Mouse (Mus musculus): ENCODE data around the gene Nepn. TPM values are rescaled to one million over a fixed set of nuclear protein-coding genes. Genes with fewer than 3 reads are reported as not detected.
"Not testable (repeated sequence)": the region's sequence is repeated elsewhere in the genome, so short reads cannot be mapped to it uniquely, and the experiment has no call there.

Nepn gene
- under 1 TPM in 1 of 2 experiments, not detected in 1; 0.22 TPM for total RNA-seq (2021)
- long read RNA-seq, experiment 1: 0 reads
- long read RNA-seq, experiment 2: 0 reads

- DNase-seq (ENCODE audit: low spot score in 2 of 2): no peak
Measured at GRCm38 (mm10) chr10:52388922-52389430, at the start of gene Nepn. Gene Nepn, plus strand, starts transcription at chr10:52388972.

GRCm38 (mm10) chr10:52343324-52343723, 45.4 kb upstream of the Nepn start:
- not testable (repeated sequence) for DNase-seq (ENCODE audit: low spot score in 2 of 2)

GRCm38 (mm10) chr10:52353184-52353583, 35.6 kb upstream of the Nepn start:
- DNase-seq (ENCODE audit: low spot score in 2 of 2): no peak

GRCm38 (mm10) chr10:52358467-52358866, 30.3 kb upstream of the Nepn start, which contains the start of gene Gm26741:
Gene Gm26741, plus strand, starts transcription at chr10:52358767.
- no peak for DNase-seq (ENCODE audit: low spot score in 2 of 2)

GRCm38 (mm10) chr10:52360241-52360735, 28.5 kb upstream of the Nepn start:
- no peak for DNase-seq (ENCODE audit: low spot score in 2 of 2)

GRCm38 (mm10) chr10:52360862-52361609, 27.7 kb upstream of the Nepn start:
- DNase-seq (ENCODE audit: low spot score in 2 of 2): no peak

GRCm38 (mm10) chr10:52368376-52368775, 20.4 kb upstream of the Nepn start:
- DNase-seq (ENCODE audit: low spot score in 2 of 2): no peak

GRCm38 (mm10) chr10:52373834-52374233, 14.9 kb upstream of the Nepn start:
- DNase-seq (ENCODE audit: low spot score in 2 of 2): no peak

- no peak for DNase-seq (ENCODE audit: low spot score in 2 of 2)
Measured at GRCm38 (mm10) chr10:52374651-52375050, 14.1 kb upstream of the Nepn start.

- DNase-seq (ENCODE audit: low spot score in 2 of 2): no peak
Measured at GRCm38 (mm10) chr10:52376422-52376821, 12.3 kb upstream of the Nepn start.

- DNase-seq (ENCODE audit: low spot score in 2 of 2): no peak
Measured at GRCm38 (mm10) chr10:52377813-52378212, 11.0 kb upstream of the Nepn start.

GRCm38 (mm10) chr10:52381321-52381801, 7.4 kb upstream of the Nepn start:
- no peak for DNase-seq (ENCODE audit: low spot score in 2 of 2)

GRCm38 (mm10) chr10:52381845-52382591, 6.8 kb upstream of the Nepn start, which contains the start of gene Gopc:
Gene Gopc, minus strand, starts transcription at chr10:52382124.
- DNase-seq (ENCODE audit: low spot score in 2 of 2): peak; percentile 95 to 96

- no peak for DNase-seq (ENCODE audit: low spot score in 2 of 2)
Measured at GRCm38 (mm10) chr10:52383022-52383421, 5.8 kb upstream of the Nepn start.

- DNase-seq (ENCODE audit: low spot score in 2 of 2): no peak
Measured at GRCm38 (mm10) chr10:52383522-52383921, 5.2 kb upstream of the Nepn start.

GRCm38 (mm10) chr10:52384823-52385610, 3.8 kb upstream of the Nepn start:
- DNase-seq (ENCODE audit: low spot score in 2 of 2): peak; percentile 20 to 41

GRCm38 (mm10) chr10:52387192-52387591, 1.6 kb upstream of the Nepn start:
- DNase-seq (ENCODE audit: low spot score in 2 of 2): no peak

- no peak for DNase-seq (ENCODE audit: low spot score in 2 of 2)
Measured at GRCm38 (mm10) chr10:52389438-52389837, 666 bp downstream of the Nepn start.

- no peak for DNase-seq (ENCODE audit: low spot score in 2 of 2)
Measured at GRCm38 (mm10) chr10:52391208-52391607, 2.4 kb downstream of the Nepn start.

GRCm38 (mm10) chr10:52396647-52397046, 7.9 kb downstream of the Nepn start:
- DNase-seq (ENCODE audit: low spot score in 2 of 2): no peak

GRCm38 (mm10) chr10:52398715-52399114, 9.9 kb downstream of the Nepn start:
- no peak for DNase-seq (ENCODE audit: low spot score in 2 of 2)
